Mouse (Mus musculus) liver, embryonic 14.5 days (tissue): ENCODE results near the gene Ttc39a.

ENCODE experiments used
- CTCF ChIP-seq: IDR thresholded peaks from 2 replicates; pipeline ENCODE4 v1.5.1; 2016; ENCODE audit warnings: antibody characterized with exemption, low read depth, control low read depth
- EP300 ChIP-seq: IDR thresholded peaks from 2 replicates; pipeline ENCODE4 v1.6.1; 2016; ENCODE audit warnings: antibody characterized with exemption, low read depth

DNA sequence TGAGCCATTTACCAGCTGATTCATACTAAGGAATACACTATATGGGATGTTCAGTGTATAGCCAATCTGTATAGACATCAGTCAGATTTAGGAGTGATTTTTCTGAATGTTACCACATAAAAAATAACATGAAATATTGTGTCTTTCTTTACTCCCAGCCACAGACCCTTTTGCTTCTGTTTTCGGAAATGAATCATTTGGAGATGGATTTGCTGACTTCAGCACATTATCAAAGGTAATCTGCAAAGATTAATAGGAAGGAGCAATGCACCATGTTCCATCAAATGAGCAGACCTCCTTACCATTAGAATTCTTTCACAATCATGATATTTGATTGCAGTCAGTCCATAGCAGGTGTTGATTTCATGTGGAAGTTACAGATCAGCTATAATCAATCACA lies 28.3 kb upstream of the Ttc39a start:
- TF ChIP-seq CTCF, result no peak
- TF ChIP-seq EP300, result no peak
